8 mouse cellular contexts compared by ENCODE assay signal in the genomic region with DNA sequence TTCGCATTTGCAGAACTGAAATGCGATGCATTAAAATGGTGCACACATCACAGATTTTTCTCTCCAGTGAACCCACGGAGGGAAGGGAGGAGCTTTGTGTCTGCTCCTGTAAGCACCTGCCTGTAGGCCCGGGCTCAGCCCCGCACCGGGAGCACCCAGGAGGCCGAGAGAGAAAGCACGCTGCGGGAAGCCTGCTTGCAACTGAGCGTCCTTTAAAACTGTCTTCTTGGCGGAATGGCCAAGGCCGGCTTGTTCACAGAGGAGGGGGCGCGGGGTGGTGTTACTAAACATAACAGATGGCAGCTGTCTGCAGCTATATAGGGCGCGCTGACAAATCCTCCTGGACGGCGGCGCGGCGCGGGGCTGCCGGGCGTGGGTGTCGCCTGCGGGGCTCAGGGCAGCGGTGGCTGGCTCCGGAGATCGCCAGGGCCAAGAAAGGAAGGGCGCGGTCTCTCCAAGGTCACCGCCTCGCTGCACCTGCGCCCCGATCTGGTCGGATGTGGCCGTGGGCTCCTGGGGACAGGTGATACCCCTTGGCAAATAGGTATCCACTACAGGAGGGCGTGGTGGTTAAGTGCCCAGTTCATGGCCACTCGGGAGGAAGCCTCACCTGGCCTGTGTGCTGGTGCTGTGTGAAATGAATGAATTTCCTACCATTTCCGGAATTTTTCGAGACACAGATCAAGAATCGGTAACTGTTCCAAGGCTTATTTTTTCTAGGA.
DNase-seq lines count a peak whose midpoint lies in the region; ATAC-seq lines count a peak whose summit lies in the region.

No protein-coding gene starts in this region.

- peak overlapping the region; percentile 72 for H3K4me2 ChIP-seq in lung, embryonic 16.5 days (ENCODE audit: low read depth, low read length)
- peak overlapping the region; percentile 62 for H3K4me2 ChIP-seq in liver, embryonic 11.5 days

- intact Hi-C loops in gastrocnemius, postnatal 14 days (cut with DNase I; ENCODE audit: low total_unique reads) = no loop called here

- peak overlapping the region; percentile 45 for H3K4me3 ChIP-seq in lung, embryonic 16.5 days (ENCODE audit: low read length)
- H3K4me3 ChIP-seq in liver, embryonic 11.5 days (ENCODE audit: low read depth, low read length) = peak overlapping the region; percentile 29

- H3K36me3 ChIP-seq in lung, embryonic 16.5 days (ENCODE audit: control insufficient read depth, insufficient read depth, low read length) = no peaks in the 10 kb centered on the region
- H3K36me3 ChIP-seq in liver, embryonic 11.5 days (ENCODE audit: control insufficient read depth, insufficient read depth, low read length) = no peaks in the 10 kb centered on the region

- no peak for DNase-seq in lung, postnatal 25 days (ENCODE audit: low spot score)
- peak; percentile 23 for DNase-seq in gastrocnemius, postnatal 14 days
- peak; percentile 8 for DNase-seq in kidney, postnatal 14 days
- DNase-seq in liver, embryonic 11.5 days (ENCODE audit: low spot score) = no peak
- peak; percentile 86 for DNase-seq in right cerebral cortex, adult 18-20 months
- no peak for DNase-seq in T-cell, adult 2 months (ENCODE audit: low spot score)

- 5% methylated on average over 42 of the region's 42 CpGs for WGBS in lung, embryonic 16.5 days
- 11% methylated on average over 40 of the region's 42 CpGs for WGBS in liver, embryonic 11.5 days

- no peaks in the 10 kb centered on the region for H3K9me3 ChIP-seq in lung, embryonic 16.5 days (ENCODE audit: control insufficient read depth, low read length)
- H3K9me3 ChIP-seq in liver, embryonic 11.5 days (ENCODE audit: control insufficient read depth, low read length) = no peaks in the 10 kb centered on the region

- H3K4me1 ChIP-seq in lung, embryonic 16.5 days (replicated peaks; ENCODE audit: control insufficient read depth, insufficient read depth, low read length) = peaks cover 6% of the 10 kb centered on the region
- H3K4me1 ChIP-seq in liver, embryonic 11.5 days (replicated peaks; ENCODE audit: control insufficient read depth, insufficient read depth, low read length) = 0 out of 2 replicates have a peak, but pooled peaks cover 3% of the 10 kb centered on the region

- ATAC-seq in lung, embryonic 16.5 days (ENCODE audit: low read depth) = peak; percentile 56
- ATAC-seq in common myeloid progenitor, adult 5-6 weeks (replicated peaks; ENCODE audit: low read depth, poor library complexity, severe bottlenecking) = 0 out of 2 replicates have a peak, but pooled peaks have one; percentile 12
- no peak for ATAC-seq in liver, embryonic 11.5 days (replicated peaks; ENCODE audit: low FRiP score)

- H3K27ac ChIP-seq in lung, embryonic 16.5 days (ENCODE audit: low read length) = no peak overlapping the region
- H3K27ac ChIP-seq in liver, embryonic 11.5 days (ENCODE audit: low read depth, low read length) = no peak overlapping the region

- H3K9ac ChIP-seq in lung, embryonic 16.5 days (ENCODE audit: low read length) = peak overlapping the region; percentile 38
- no peak overlapping the region for H3K9ac ChIP-seq in liver, embryonic 11.5 days (ENCODE audit: low read depth, low read length)

- H3K27me3 ChIP-seq in lung, embryonic 16.5 days (ENCODE audit: control insufficient read depth, insufficient read depth, low read depth, low read length) = peaks cover 20% of the 10 kb centered on the region
- peaks cover 33% of the 10 kb centered on the region for H3K27me3 ChIP-seq in liver, embryonic 11.5 days (replicated peaks; ENCODE audit: control insufficient read depth, insufficient read depth, low read length)

Comparison
In these comparisons a context has a peak if more than half of its experiments do, and no peak if none do; other contexts are left out.
1. DNase-seq: peak in gastrocnemius, postnatal 14 days (single experiment), kidney, postnatal 14 days (single experiment) and right cerebral cortex, adult 18-20 months (single experiment); none in lung, postnatal 25 days (single experiment), liver, embryonic 11.5 days (single experiment) and T-cell, adult 2 months (single experiment).